Mouse (Mus musculus) naive thymus-derived CD4-positive, alpha-beta T cell, adult 2 months (primary cell): ENCODE measurements around the gene Olfr1367.
"Not testable (repeated sequence)": the region's sequence is repeated elsewhere in the genome, so short reads cannot be mapped to it uniquely, and the experiment has no call there.

Experiments
- DNase-seq: peaks from one replicate; pipeline ENCODE4 v3.0.0-alpha.2; 2011; ENCODE audit warnings: low read depth

Olfr1367 gene

GRCm38 (mm10) chr13:21396048-21396447 is 49.3 kb downstream of the Olfr1367 start:
- not testable (repeated sequence) for DNase-seq

- DNase-seq, result no peak
These were observed 50.8 kb downstream of the Olfr1367 start for GRCm38 (mm10) chr13:21397486-21397885.
